Mouse (Mus musculus): Measurements from ENCODE around the gene Gsx1.

Gsx1 gene

GRCm38 (mm10) chr5:147188571-147188975, at the start of gene Gsx1:
Gene Gsx1 (plus strand): TSS chr5:147188696.
- DNase-seq (ENCODE audit: extremely low spot score): peak; percentile 79

GRCm38 (mm10) chr5:147147340-147147739, 41.2 kb upstream of the Gsx1 start:
- DNase-seq (ENCODE audit: extremely low spot score): no peak

- peak; percentile 34 for DNase-seq (ENCODE audit: extremely low spot score)
These were observed 33.6 kb upstream of the Gsx1 start for GRCm38 (mm10) chr5:147154806-147155371.

- DNase-seq (ENCODE audit: extremely low spot score): peak; percentile 72
These were observed 32.9 kb upstream of the Gsx1 start for GRCm38 (mm10) chr5:147155449-147156133.

- no peak for DNase-seq (ENCODE audit: extremely low spot score)
These were observed 32.1 kb upstream of the Gsx1 start for GRCm38 (mm10) chr5:147156376-147156775.

GRCm38 (mm10) chr5:147157441-147157840, 31.1 kb upstream of the Gsx1 start:
- DNase-seq (ENCODE audit: extremely low spot score): no peak

- no peak for DNase-seq (ENCODE audit: extremely low spot score)
These were observed 29.2 kb upstream of the Gsx1 start for GRCm38 (mm10) chr5:147159320-147159719.

GRCm38 (mm10) chr5:147159792-147160191, 28.7 kb upstream of the Gsx1 start:
- no peak for DNase-seq (ENCODE audit: extremely low spot score)

- no peak for DNase-seq (ENCODE audit: extremely low spot score)
These were observed 23.4 kb upstream of the Gsx1 start for GRCm38 (mm10) chr5:147165060-147165459.

GRCm38 (mm10) chr5:147170088-147170487, 18.4 kb upstream of the Gsx1 start:
- DNase-seq (ENCODE audit: extremely low spot score): no peak

GRCm38 (mm10) chr5:147174046-147174445, 14.4 kb upstream of the Gsx1 start:
- DNase-seq (ENCODE audit: extremely low spot score): no peak

- peak; percentile 20 for DNase-seq (ENCODE audit: extremely low spot score)
These were observed 3.2 kb upstream of the Gsx1 start for GRCm38 (mm10) chr5:147185174-147185915.

GRCm38 (mm10) chr5:147186001-147186431, 2.5 kb upstream of the Gsx1 start:
- DNase-seq (ENCODE audit: extremely low spot score): peak; percentile 65

- peak; percentile 29 for DNase-seq (ENCODE audit: extremely low spot score)
These were observed 1.5 kb upstream of the Gsx1 start for GRCm38 (mm10) chr5:147186781-147187551.

GRCm38 (mm10) chr5:147187552-147188170, 835 bp upstream of the Gsx1 start:
- DNase-seq (ENCODE audit: extremely low spot score): peak; percentile 9

GRCm38 (mm10) chr5:147189156-147189555, 660 bp downstream of the Gsx1 start:
- no peak for DNase-seq (ENCODE audit: extremely low spot score)

GRCm38 (mm10) chr5:147189836-147190602, 1.5 kb downstream of the Gsx1 start:
- DNase-seq (ENCODE audit: extremely low spot score): peak; percentile 32

- DNase-seq (ENCODE audit: extremely low spot score): peak; percentile 14
These were observed 2.4 kb downstream of the Gsx1 start for GRCm38 (mm10) chr5:147190885-147191284.

GRCm38 (mm10) chr5:147191801-147192575, 3.5 kb downstream of the Gsx1 start:
- DNase-seq (ENCODE audit: extremely low spot score): peak; percentile 22

- no peak for DNase-seq (ENCODE audit: extremely low spot score)
These were observed 4.1 kb downstream of the Gsx1 start for GRCm38 (mm10) chr5:147192576-147192960.

Measured in embryo, embryonic 9.5 days (tissue).